Mouse (Mus musculus) testis, adult 2 months (tissue): Measurements from ENCODE around the gene Tpk1.

Source experiments
- CTCF ChIP-seq: fragments of 200-500 bp; IDR thresholded peaks from 2 replicates; pipeline ENCODE4 v1.5.1; 2012; ENCODE audit warnings: low read depth, mild to moderate bottlenecking, inconsistent platforms, low read length, moderate library complexity; ENCODE audit not compliant: control insufficient read depth, insufficient read depth, insufficient replicate concordance
- POLR2A ChIP-seq: fragments of 200-500 bp; IDR thresholded peaks from 2 replicates; pipeline ENCODE4 v1.6.1; 2012; ENCODE audit warnings: low read depth, mild to moderate bottlenecking, inconsistent platforms, low read length, moderate library complexity; ENCODE audit not compliant: control insufficient read depth

GRCm38 (mm10) chr6:43640621-43641020, 25.5 kb downstream of the Tpk1 start:
- TF ChIP-seq CTCF (no peak), POLR2A (no peak)
